Mouse (Mus musculus) liver, adult 2 months (tissue): ENCODE data around the gene Myo19.

Experiments
- CTCF ChIP-seq: fragments of 200-500 bp; IDR thresholded peaks from 2 replicates; pipeline ENCODE4 v1.5.1; 2011; ENCODE audit warnings: low read depth, low read length, control low read depth
- POLR2A ChIP-seq: fragments of 200-500 bp; IDR thresholded peaks from 2 replicates; pipeline ENCODE4 v1.6.1; 2011; ENCODE audit warnings: low read length, control low read depth; ENCODE audit not compliant: insufficient read depth; ENCODE audit errors: extremely low read depth

- TF ChIP-seq CTCF (peak; percentile 59; the same call in 1 of the 2 replicates), POLR2A (peak; percentile 53; the same call in 1 of the 2 replicates)
Observed at GRCm38 (mm10) chr11:84879772-84880464, at the start of gene Myo19, which contains the start of gene Pigw.
